Mouse (Mus musculus): ENCODE results near the gene Gpr146. TPM values are rescaled to one million over a fixed set of nuclear protein-coding genes. Genes with fewer than 3 reads are reported as not detected.

Gene Gpr146
- total RNA-seq, 2 experiments from 2014 or later, result 5.7 to 7.5 TPM

DNA sequence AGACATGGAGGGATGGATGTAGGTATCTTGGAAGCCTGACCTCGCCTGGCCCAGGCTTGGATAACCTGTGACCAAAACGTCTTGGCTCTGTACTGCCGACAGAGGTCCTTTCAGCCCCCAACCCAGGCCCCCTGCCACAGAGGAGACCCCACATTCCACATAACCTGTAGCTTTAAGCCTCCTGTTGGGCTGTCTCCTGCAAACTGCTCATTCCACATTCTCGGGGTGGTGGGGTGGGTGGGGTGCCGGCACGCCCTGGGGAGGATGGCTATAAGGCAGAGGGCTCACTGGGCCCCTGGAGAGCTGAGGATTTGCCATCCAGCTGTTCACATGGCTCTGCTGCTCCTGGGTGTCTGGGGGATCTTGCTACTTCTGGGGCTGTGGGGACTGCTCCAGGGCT lies 25.2 kb upstream of the Gpr146 start, which contains the start of gene Cyp2w1:
Cyp2w1 (plus strand) TSS at position 301 of the 400 bp plus-strand sequence.
- intact Hi-C loops (cut with DNase I), result no loop called here
- no peak for DNase-seq (ENCODE audit: extremely low spot score in 1 of 2, low spot score in 2 of 2)

DNA sequence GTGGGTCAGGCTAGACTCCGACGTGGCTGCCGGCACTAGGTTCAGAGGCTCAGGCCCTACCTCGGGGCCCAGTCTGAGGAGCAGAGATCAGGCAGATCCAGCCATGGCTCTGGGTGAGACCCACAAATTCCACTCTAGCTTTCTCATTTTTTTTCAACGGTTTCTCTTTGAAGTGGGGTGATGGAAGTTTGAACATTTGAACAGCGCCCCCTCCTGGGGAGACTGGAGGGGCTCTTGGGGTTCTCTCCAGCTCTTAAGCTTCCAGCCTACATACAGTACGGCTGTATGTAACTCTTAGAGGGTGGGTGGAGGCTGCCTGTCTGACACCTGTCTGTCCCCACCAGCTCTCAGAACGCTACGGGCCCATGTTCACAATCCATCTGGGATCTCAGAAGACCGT lies 24.0 kb upstream of the Gpr146 start:
- intact Hi-C loops (cut with DNase I), result no loop called here

DNA sequence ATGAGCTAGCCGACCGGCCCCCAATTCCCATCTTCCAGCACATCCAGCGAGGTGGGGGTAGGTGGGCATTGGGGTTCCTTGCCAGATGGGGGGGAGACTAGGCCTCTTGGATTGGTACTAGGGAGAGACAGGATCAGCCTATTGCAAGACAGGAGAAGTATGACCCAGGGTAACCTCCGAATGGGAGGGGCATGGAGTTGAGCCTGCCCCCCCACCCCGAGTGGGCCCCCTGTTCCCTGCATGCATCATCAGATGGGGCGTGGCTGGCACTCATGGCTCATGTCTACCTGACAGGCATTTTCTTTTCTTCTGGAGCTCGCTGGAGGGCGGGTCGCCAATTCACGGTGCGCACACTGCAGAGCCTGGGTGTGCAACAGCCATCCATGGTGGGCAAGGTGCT lies 23.6 kb upstream of the Gpr146 start:
- no peak for DNase-seq (ENCODE audit: extremely low spot score in 1 of 2, low spot score in 2 of 2)
- intact Hi-C loops (cut with DNase I), result no loop called here

More for the DNA sequence above, 24.0 kb upstream of the Gpr146 start:
- DNase-seq (ENCODE audit: extremely low spot score in 1 of 2, low spot score in 2 of 2), result no peak

DNA sequence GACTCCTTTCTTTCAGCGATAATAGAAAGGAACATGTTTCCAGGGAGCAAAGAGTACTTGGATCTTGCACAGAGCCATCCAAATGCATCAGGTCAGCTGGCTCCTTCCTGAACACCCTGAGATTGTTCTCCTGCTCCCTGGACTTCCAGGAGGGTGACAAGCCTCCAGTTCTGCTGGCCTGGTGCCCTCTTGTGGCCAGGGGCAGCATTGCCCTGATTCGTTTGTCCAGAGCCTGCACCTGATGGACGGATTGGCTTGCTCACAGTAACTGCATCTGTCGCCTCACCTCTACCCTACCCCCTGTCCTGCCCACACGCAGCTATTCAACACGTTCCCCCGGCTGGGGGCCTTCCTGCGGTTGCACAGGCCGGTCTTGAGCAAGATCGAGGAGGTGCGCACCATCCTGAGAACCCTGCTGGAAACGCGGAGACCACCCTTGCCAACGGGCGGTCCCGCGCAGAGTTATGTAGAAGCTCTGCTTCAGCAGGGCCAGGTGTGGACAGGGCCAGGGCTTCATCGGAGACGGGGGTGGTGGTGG lies 22.2 kb upstream of the Gpr146 start:
- DNase-seq (ENCODE audit: extremely low spot score in 1 of 2, low spot score in 2 of 2), result peak; percentile 49 to 83
- intact Hi-C loops (cut with DNase I), result no loop called here

DNA sequence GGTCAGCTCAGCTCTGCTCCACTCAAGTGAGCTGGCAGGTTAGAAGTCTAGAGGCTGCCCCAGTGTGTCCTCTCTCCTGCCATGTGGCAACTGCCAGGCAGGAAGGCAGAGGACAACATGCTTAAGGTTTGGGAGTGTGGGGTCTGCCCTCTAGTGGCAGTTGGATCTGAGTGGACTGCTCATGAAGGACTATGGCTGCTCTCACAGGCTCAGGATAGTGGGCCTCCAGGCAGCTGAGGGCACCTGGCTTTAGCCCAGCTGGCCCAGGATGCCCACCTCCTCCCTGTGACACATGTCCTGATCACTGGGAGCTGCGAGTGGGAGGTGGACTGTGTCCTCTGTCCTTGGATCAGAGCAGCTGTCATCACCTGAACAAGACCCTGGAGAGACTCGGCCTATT lies 18.8 kb upstream of the Gpr146 start:
- intact Hi-C loops (cut with DNase I), result no loop called here
- DNase-seq (ENCODE audit: extremely low spot score in 1 of 2, low spot score in 2 of 2), result no peak

DNA sequence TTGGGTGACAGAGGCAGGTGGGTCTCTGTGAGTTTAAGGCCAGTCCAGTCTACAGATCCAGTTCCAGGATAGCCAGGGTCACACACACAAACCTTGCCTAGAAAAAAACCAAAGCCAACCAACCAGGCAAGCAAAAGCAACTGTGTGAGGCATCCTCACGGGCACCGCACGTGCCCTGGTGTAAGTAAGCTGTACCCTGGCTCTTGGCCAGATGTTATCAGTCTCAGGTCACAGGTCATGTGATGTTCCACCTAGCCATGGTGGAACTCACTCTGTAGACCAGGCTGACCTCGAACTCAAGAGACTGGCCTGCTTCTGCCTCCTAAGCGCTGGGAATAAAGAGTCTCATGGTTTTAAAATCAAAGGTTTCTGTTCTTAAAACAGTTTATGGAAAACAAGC lies 18.3 kb upstream of the Gpr146 start:
- DNase-seq (ENCODE audit: extremely low spot score in 1 of 2, low spot score in 2 of 2), result no peak
- intact Hi-C loops (cut with DNase I), result no loop called here

- no peak for DNase-seq (ENCODE audit: extremely low spot score in 1 of 2, low spot score in 2 of 2)
Measured at GRCm38 (mm10) chr5:139363858-139364257, 13.6 kb upstream of the Gpr146 start.

GRCm38 (mm10) chr5:139364260-139364910 lies 13.1 kb upstream of the Gpr146 start:
- intact Hi-C loops (cut with DNase I), result loop anchor here (5.0 kb wide), 3 partner anchors 33 to 103 kb away; no protein-coding TSS in a partner anchor
- DNase-seq (ENCODE audit: extremely low spot score in 1 of 2, low spot score in 2 of 2), result peak; percentile 89

More at GRCm38 (mm10) chr5:139363858-139364257, 13.6 kb upstream of the Gpr146 start:
- intact Hi-C loops (cut with DNase I), result loop anchor here (5.0 kb wide), 3 partner anchors 33 to 103 kb away; no protein-coding TSS in a partner anchor

GRCm38 (mm10) chr5:139364911-139365571 lies 12.5 kb upstream of the Gpr146 start:
- peak in 1 of 2 experiments; percentile 79 for DNase-seq (ENCODE audit: extremely low spot score in 1 of 2, low spot score in 2 of 2)
- intact Hi-C loops (cut with DNase I), result loop anchor here (5.0 kb wide), 4 partner anchors 32 to 102 kb away; no protein-coding TSS in a partner anchor

GRCm38 (mm10) chr5:139365827-139366226 lies 11.7 kb upstream of the Gpr146 start:
- intact Hi-C loops (cut with DNase I), result loop anchor here (5.0 kb wide), 1 partner anchor 91 kb away; no protein-coding TSS in a partner anchor

GRCm38 (mm10) chr5:139366484-139366883 lies 11.0 kb upstream of the Gpr146 start:
- intact Hi-C loops (cut with DNase I), result loop anchor here (5.0 kb wide), 1 partner anchor 91 kb away; no protein-coding TSS in a partner anchor
- DNase-seq (ENCODE audit: extremely low spot score in 1 of 2, low spot score in 2 of 2), result no peak

More at GRCm38 (mm10) chr5:139365827-139366226, 11.7 kb upstream of the Gpr146 start:
- DNase-seq (ENCODE audit: extremely low spot score in 1 of 2, low spot score in 2 of 2), result no peak

DNA sequence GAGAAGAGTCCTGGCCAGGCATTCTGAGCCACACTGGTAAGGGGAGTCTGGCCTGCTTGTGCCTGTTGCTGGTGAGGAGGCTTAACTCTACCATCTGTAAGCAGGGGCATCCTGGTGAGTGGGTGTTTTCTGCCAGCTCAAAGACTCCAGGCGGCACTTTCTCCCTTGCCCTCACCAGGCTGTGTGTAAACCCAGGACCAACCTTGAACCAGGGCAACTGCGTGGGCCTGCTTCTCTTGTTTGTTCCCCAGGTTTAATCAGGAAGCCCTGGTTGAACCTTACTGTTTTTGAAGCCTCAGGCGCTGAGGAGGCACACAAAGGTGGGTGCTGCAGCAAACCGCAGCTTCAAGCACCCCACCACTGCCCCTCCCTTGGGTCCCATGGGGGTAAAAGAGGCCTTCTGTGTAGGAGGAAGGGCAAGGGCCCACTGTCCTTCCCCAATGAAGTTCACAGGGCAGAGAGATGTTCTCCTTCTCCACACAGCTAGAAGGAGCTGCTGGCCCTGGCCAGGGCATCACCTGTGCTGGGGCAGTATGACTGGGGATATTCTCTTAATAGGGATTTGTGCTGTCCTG lies 9.5 kb upstream of the Gpr146 start:
- DNase-seq (ENCODE audit: extremely low spot score in 1 of 2, low spot score in 2 of 2), result no peak
- intact Hi-C loops (cut with DNase I), result loop anchor here (5.0 kb wide), 1 partner anchor 89 kb away; no protein-coding TSS in a partner anchor

- no peak for DNase-seq (ENCODE audit: extremely low spot score in 1 of 2, low spot score in 2 of 2)
- intact Hi-C loops (cut with DNase I), result loop anchor here (5.0 kb wide), 1 partner anchor 89 kb away; no protein-coding TSS in a partner anchor
Measured at GRCm38 (mm10) chr5:139368638-139369320, 8.7 kb upstream of the Gpr146 start.

- DNase-seq (ENCODE audit: extremely low spot score in 1 of 2, low spot score in 2 of 2), result no peak
- intact Hi-C loops (cut with DNase I), result no loop called here
Measured at GRCm38 (mm10) chr5:139370336-139370735, 7.2 kb upstream of the Gpr146 start.

DNA sequence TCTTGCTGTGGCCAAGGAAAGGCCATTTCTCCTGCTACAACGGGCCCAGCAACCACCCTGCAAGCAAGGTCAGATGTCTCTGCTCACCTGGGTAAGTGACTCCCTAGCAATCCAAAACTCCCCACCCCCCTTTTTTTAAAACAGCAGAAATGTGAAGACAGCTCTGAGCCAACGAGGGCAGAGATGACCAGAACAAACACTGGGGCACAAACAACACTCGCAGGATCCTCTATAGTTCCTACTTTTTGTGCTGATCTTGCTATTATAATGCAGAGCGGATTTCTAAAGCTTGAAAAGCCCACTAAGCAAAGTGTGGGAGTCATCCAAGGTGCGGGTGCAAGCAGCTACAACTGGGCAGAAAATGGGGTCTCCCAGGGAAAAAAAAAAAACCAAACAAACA lies 6.4 kb upstream of the Gpr146 start:
- intact Hi-C loops (cut with DNase I), result no loop called here
- DNase-seq (ENCODE audit: extremely low spot score in 1 of 2, low spot score in 2 of 2), result no peak

GRCm38 (mm10) chr5:139371631-139372401 lies 5.7 kb upstream of the Gpr146 start:
- intact Hi-C loops (cut with DNase I), result no loop called here
- DNase-seq (ENCODE audit: extremely low spot score in 1 of 2, low spot score in 2 of 2), result peak; percentile 83 to 96

GRCm38 (mm10) chr5:139373126-139373525 lies 4.4 kb upstream of the Gpr146 start:
- intact Hi-C loops (cut with DNase I), result no loop called here
- no peak for DNase-seq (ENCODE audit: extremely low spot score in 1 of 2, low spot score in 2 of 2)

GRCm38 (mm10) chr5:139373889-139374444 lies 3.5 kb upstream of the Gpr146 start:
- DNase-seq (ENCODE audit: extremely low spot score in 1 of 2, low spot score in 2 of 2), result no peak
- intact Hi-C loops (cut with DNase I), result no loop called here

All from left cerebral cortex, postnatal 10 days (tissue).